Mouse (Mus musculus) monocyte, adult 2 months (primary cell): Measurements from ENCODE around the gene Crtc2.
A peak's percentile ranks its signal among the peaks of the same experiment; 100 is the strongest.
"Not testable (repeated sequence)": the region's sequence is repeated elsewhere in the genome, so short reads cannot be mapped to it uniquely, and the experiment has no call there.

Experiments used
- DNase-seq, 2 experiments: peaks; one replicate each; pipeline ENCODE4 v3.0.0; 2022; ENCODE audit warnings: low spot score in 2 of 2, low read depth in 1 of 2

The Crtc2 gene

DNA sequence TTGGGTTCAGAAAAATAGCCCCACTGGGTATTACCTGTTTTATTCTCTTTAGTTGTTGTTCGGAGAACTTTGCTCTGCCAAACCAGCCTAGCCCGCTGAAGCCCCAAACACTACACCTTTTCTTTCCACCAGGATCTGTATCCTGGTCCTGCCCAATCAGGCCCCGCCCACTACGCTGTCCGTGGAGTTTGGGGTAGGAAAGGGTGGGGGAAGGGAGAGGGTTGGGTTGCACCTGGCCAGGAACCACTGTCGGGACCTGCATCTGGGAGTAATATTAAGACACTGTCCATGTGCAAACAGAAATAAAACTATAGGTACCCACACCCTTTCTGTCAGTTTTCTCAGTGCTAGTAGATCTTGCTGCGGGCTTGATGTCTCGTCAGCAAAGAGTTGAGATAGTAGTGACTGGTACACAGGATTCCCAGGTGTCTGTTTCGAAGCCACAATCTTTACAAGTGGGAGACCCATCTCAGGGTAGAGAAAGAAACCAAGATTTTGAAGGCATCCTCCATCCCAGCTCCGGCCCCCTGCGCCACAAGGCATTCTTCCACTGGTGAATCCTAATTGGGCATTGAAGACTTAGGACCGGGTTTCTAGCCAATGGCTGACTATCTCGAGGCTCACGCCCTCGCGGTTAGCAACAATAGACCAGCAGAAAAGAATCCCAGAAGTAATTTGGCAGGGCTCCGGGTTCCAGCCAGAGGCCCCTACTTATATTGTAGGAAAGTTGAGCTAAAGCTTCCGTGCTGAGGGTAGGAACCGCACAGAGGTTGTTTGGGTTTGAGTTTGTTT is 10.8 kb upstream of the Crtc2 start, which contains the start of gene Creb3l4:
TSS of gene Creb3l4 (minus strand) at position 529 of the 792 bp plus-strand sequence.
- DNase-seq = no peak

- DNase-seq = no peak
Measured at GRCm38 (mm10) chr3:90245406-90245805, 8.6 kb upstream of the Crtc2 start.

DNA sequence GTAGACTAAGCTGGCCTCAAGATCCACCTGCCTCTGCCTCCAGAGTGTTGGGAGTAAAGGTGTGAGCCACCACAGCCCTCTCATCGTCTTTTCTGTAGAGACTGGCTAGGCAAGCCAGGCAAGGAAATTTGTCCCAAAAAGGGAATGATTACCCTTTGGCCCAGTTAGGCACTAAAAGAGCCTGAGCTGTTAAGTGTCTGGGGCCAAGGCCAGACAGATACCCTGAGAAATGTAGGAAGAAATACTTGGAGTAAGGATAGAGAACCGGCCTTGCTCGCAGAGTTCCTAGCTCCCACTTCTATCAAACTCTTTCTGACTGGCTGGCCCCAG is 6.4 kb upstream of the Crtc2 start:
- DNase-seq = no peak

- DNase-seq = peak in 1 of 2 experiments; percentile 75
Measured at GRCm38 (mm10) chr3:90247960-90248745, 5.8 kb upstream of the Crtc2 start, which contains the start of gene Slc39a1. Gene Slc39a1, plus strand, starts transcription at chr3:90248172.

DNA sequence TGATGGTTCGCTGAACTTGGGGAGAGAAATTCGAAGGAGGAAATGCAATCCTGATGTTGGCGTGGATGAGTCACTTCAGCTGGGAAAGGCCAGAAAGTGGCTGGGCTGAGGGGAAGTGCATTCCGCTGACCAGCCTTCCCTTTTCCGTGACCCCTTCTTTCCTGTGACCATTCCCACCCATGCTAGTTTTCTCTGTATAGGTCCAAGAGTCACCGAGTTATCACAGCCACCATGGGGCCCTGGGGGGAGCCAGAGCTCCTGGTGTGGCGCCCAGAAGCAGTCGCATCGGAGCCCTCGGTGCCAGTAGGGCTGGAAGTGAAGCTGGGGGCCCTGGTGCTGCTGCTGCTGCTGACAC is 5.2 kb upstream of the Crtc2 start:
- DNase-seq = no peak

DNA sequence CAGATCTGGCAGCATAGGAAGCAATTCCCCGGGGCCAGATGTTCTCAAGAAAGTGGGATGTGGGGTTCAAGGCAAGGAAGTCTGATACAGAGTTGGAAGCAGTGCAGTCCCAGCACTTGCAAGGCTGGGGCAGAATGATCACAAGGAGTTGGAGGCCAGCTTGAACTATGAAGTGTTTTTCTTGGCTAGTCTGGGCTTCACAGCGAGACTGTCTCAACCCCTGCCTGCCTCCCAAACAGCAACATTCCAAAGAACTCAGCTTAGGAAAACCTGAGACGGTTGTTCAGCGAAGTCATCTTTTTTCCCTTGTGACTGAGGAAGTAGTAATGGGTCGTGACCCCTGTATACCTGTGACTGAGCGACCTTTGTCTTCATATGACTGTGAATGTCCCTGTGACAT is 3.2 kb upstream of the Crtc2 start:
- no peak for DNase-seq

GRCm38 (mm10) chr3:90251731-90252226 is 2.2 kb upstream of the Crtc2 start:
- DNase-seq = not testable (repeated sequence)

DNA sequence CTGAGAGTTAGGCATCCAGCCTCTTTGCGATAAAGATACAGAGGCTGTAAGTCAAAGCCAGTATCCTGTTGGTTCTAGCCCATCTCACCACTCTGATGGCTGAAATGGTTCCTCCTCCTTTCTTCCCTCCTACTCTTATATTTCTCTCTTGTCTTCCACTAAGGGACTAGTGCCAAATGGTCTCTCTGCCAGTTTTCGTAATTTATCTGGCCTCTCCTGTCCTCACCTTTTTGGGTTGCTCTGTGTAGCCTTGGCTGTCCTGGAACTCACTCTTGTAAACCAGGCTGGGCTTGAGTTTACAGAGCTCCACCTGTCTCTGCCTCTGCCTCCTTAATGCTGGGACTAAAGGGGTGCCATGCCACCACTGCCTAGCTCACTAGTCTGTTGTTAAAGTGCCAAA is 1.3 kb upstream of the Crtc2 start:
- not testable (repeated sequence) for DNase-seq

- not testable (repeated sequence) for DNase-seq
Measured at GRCm38 (mm10) chr3:90253174-90253573, 789 bp upstream of the Crtc2 start.

GRCm38 (mm10) chr3:90254419-90255193 is 643 bp downstream of the Crtc2 start:
- no peak for DNase-seq

DNA sequence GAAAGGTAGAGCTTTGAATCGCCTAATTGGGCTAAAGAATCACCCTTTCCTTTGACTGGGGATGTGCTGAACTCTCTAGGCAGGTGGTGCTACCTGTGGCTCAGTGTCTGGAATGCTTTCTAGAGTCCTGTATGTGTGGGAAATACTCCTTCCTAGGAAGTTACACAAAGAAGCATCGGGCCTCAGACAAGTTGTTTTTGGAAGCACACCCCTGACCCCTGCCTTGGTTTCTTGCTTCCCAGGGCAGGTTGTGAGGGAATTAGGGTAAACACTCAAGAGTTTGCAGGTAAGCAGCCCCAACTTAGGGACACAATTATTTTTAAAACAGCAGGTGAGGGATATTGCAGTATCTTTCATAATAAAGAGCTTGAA is 1.2 kb downstream of the Crtc2 start:
- no peak for DNase-seq

GRCm38 (mm10) chr3:90255784-90256353 is 1.9 kb downstream of the Crtc2 start:
- DNase-seq = no peak

DNA sequence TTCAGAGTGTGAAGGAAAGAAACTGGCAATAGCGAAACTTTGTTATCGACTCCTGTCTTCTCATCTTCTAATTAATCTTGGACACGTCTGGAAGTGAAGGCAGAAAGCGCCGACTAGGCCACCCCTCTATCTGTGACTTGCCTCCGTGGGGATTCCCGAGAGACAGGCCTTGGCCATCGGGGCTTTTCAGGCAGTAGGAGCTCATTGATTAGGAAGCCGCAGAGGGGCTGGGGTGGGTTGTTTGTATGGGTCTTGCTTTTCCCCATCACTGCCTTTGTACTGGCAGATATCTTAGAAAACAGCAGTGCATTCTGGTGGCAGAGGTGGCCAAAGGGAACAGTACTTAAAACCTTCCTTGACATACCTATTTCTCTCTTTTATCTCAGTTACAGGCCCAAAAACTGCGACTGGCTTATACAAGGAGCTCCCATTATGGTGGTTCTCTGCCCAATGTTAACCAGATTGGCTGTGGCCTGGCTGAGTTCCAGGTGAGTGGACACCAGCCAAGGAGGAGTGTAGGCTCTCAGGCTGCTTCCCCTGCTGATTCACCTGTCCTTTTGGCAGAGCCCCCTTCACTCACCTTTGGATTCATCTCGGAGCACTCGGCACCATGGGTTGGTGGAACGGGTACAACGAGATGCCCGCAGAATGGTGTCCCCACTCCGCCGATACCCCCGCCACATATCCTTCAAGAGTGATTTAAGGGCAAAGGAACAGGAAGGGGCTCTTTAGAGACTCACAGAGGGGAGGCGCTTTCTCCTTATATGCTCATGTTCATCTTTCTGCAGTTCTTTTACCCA is 3.0 kb downstream of the Crtc2 start:
- DNase-seq = no peak

DNA sequence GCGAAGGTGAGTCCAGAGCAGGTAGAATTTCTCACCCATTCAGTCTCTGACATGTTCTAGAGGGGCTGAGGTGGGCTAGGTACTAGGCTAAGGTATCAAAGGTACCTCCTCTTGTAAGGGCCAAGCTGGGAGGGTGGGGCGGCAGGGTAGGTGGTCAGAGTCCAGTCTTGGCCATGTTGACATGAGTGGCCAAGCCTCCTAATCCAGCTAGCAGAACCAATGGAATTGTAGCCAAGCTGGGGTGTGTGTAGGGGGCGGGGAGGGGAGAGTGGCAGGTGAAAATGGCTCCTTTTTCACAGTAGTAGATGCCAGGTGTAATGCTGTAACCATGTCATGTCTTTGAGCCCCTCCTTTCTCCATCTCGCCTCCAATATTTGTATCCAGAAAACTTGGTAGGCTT is 4.6 kb downstream of the Crtc2 start:
- no peak for DNase-seq

GRCm38 (mm10) chr3:90263121-90263771 is 9.3 kb downstream of the Crtc2 start:
- no peak for DNase-seq

- DNase-seq = peak in 1 of 2 experiments; percentile 75
Measured at GRCm38 (mm10) chr3:90264687-90265033, 10.7 kb downstream of the Crtc2 start.

GRCm38 (mm10) chr3:90265034-90265931 is 11.3 kb downstream of the Crtc2 start, which contains the start of gene Dennd4b:
Gene Dennd4b, plus strand, starts transcription at chr3:90265185.
- peak; percentile 93 to 95 for DNase-seq

- peak in 1 of 2 experiments; percentile 70 for DNase-seq
Measured at GRCm38 (mm10) chr3:90265932-90266741, 12.2 kb downstream of the Crtc2 start.
